Mouse (Mus musculus): ENCODE measurements around the gene Fut4.

DNA sequence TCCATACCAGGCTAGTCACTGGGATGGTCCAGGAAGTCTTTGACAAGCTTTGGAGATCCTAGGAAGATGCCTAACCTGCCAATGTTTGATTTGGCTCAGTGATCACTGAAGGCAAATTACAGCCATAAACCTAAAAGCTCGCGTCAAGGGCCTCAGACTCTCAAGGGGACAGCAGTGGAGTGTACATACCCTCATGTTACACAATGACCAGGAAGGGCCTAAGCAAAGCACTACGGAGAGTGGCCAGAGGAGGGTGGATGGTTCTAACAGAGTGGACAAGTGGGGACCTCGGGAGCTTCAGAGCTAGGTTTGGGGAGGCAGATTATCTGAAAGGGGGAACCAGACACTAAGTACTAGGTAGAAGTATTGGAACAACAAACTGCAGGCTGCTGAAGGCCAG lies 25.6 kb downstream of the Fut4 start:
- TF ChIP-seq POLR2A (IDR thresholded peaks at IDR 0.05; ENCODE audit: low read depth, low read length) (no peak), CTCF (IDR thresholded peaks at IDR 0.05; ENCODE audit: borderline replicate concordance, insufficient read depth, low read length) (no peak)

Measured in embryonic fibroblast, embryonic 13.5 days (primary cell).